Comparison of ENCODE assay signal across 33 mouse cellular contexts in genomic region chr12:82357431-82357830, GRCm38 (mm10).
"Had no signal": no experiment of that assay in that cellular context is flagged by ENCODE, and none has a peak within 500 bp of the region (broad histone marks: within the 10 kb centered on the region; RNA-seq: fewer than 3 reads in every experiment).

No protein-coding gene starts in this region.

- H3K4me3 ChIP-seq: heart, adult 2 months; heart, embryonic 12.5 days; heart, embryonic 13.5 days; heart, embryonic 15.5 days; hindbrain, embryonic 10.5 days; hindbrain, embryonic 12.5 days; hindbrain, embryonic 13.5 days; hindbrain, embryonic 15.5 days; intestine, embryonic 15.5 days; kidney, embryonic 15.5 days; layer of hippocampus, adult 2 months; left cerebral cortex, adult 2 months had no signal

- H3K27me3 ChIP-seq: heart, embryonic 12.5 days; heart, embryonic 13.5 days; heart, embryonic 15.5 days; hindbrain, embryonic 12.5 days; hindbrain, embryonic 13.5 days; hindbrain, embryonic 15.5 days; intestine, embryonic 15.5 days; kidney, embryonic 15.5 days had no signal

- H3K4me2 ChIP-seq: heart, embryonic 11.5 days; heart, embryonic 12.5 days; heart, embryonic 13.5 days; heart, embryonic 15.5 days; hindbrain, embryonic 12.5 days; hindbrain, embryonic 13.5 days; hindbrain, embryonic 14.5 days; hindbrain, embryonic 15.5 days; intestine, embryonic 15.5 days; kidney, embryonic 15.5 days had no signal

- H3K9me3 ChIP-seq: heart, embryonic 12.5 days; heart, embryonic 13.5 days; heart, embryonic 15.5 days; hindbrain, embryonic 10.5 days; hindbrain, embryonic 12.5 days; hindbrain, embryonic 13.5 days; hindbrain, embryonic 15.5 days; intestine, embryonic 15.5 days; kidney, embryonic 15.5 days had no signal

- H3K9ac ChIP-seq: heart, embryonic 12.5 days; heart, embryonic 13.5 days; heart, embryonic 15.5 days; hindbrain, embryonic 12.5 days; hindbrain, embryonic 13.5 days; hindbrain, embryonic 14.5 days; hindbrain, embryonic 15.5 days; intestine, embryonic 15.5 days; kidney, embryonic 15.5 days had no signal

- ATAC-seq: hindbrain, embryonic 16.5 days; hindbrain, postnatal 0 days; inflammation-experienced regulatory T-cells, adult 6 months; intestine, embryonic 15.5 days; intestine, embryonic 16.5 days; intestine, postnatal 0 days had no signal

- H3K36me3 ChIP-seq: hindbrain, embryonic 15.5 days; intestine, embryonic 15.5 days had no signal

- DNase-seq: heart, adult 2 months; heart, postnatal 4 days; kidney, adult 11 months; kidney, adult 18-20 months; kidney, adult 2 months; kidney, adult 8-10 months; kidney, adult 9 months; kidney, postnatal 10 days; kidney, postnatal 14 days; kidney, postnatal 25 days; kidney, postnatal 36 days; kidney, postnatal 4 days; layer of hippocampus, adult 9-11 months; layer of hippocampus, postnatal 36 days had no signal

- H3K27ac ChIP-seq: heart, adult 2 months; hindbrain, embryonic 10.5 days; hindbrain, embryonic 12.5 days; hindbrain, embryonic 13.5 days; hindbrain, embryonic 14.5 days; hindbrain, embryonic 15.5 days; hindbrain, postnatal 0 days; intestine, embryonic 15.5 days; kidney, embryonic 15.5 days; kidney, postnatal 0 days; layer of hippocampus, adult 2 months; left cerebral cortex, adult 2 months had no signal

- H3K4me1 ChIP-seq: hindbrain, embryonic 12.5 days; hindbrain, embryonic 15.5 days had no signal
